Mouse (Mus musculus) cerebellum, adult 11-12 months (tissue): ENCODE data around the gene Krtap14.

Source experiments
- DNase-seq: peaks from one replicate; pipeline ENCODE4 v3.0.0; 2022

The Krtap14 gene

DNA sequence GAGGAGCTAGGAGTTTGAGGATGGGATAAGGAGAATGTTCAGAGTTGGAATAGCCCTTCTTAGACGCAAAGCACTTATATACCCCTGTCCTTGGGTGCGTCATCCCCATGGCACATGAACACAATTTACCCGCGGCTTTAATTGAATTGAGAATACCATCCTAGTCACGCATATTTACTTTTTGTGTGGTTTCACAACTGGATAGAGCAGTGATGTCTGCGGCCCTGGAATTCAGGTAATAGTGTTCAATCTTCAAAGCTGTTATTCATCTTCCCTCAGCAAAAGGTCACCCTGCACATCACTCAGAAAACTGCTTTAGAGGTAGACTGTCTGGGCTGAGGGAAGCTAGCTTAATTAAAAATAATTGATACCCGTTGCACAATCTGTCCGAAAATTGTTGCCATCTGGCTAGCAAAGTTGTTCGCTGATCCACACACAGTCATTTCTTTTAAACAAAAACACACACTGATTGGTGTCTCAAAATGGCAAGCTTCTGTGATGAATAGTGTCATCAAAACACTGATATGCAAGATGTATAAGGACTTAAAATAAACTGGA is at the start of gene Krtap14:
TSS of gene Krtap14 (minus strand) at position 51 of the 558 bp plus-strand sequence.
- no peak for DNase-seq

DNA sequence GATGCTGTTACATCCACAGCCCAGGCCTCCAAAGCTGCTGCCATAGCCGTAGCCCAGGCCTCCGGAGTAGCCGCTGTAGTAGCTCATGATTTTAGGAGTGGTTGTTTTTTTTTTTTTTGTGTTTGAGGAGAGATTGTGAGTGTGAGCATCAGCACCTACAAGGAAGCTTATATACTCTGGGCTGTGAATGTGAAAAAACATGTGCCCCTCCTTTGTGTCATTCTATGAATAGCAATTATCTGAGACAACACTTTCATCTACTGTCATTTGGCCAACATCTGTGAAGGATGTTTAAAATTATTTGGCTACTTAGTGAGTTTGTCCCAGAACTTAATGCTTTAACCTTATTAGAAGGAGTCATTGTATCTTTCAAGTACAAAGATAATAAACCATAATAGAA is 48.2 kb upstream of the Krtap14 start, which contains the start of gene Krtap19-2:
TSS of gene Krtap19-2 (minus strand) at position 101 of the 400 bp plus-strand sequence.
- DNase-seq, result no peak

DNA sequence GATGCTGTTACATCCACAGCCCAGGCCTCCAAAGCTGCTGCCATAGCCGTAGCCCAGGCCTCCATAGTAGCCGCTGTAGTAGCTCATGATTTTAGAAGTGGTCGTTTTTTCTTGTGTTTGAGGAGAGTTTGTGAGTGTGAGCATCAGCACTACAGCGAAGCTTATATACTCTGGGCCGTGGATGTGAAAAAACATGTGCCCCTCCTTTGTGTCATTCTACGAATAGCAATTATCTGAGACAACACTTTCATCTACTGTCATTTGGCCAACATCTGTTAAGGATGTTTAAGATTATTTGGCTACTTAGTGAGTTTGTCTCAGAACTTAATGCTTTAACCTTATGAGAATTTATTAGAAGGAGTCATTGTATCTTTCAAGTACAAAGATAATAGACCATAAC is 43.4 kb upstream of the Krtap14 start, which contains the start of gene Krtap19-1:
TSS of gene Krtap19-1 (minus strand) at position 101 of the 400 bp plus-strand sequence.
- no peak for DNase-seq

DNA sequence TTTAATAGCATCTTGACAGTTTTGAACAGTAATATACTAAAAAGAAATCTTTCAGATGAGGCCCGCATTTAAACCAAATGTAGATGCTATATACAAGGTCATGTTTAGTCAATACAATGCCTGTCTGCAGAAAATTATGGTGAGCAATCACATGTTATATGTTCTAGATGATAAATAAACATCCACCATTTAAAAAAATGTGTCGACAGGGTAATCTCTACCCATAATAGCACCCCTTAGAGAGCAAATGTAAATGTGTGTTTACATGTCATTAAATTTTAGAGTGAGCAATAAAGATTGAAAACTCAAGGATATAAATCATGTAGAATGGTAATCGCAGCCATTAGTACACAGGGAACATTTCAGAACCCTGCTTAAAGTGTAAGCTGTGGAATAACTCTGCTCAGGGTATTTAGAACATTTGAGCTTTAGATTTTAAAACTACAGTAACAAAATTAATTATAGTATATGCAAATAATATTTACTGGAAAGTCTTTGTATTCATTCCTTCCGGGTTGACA is 39.0 kb upstream of the Krtap14 start:
- DNase-seq, result no peak

DNA sequence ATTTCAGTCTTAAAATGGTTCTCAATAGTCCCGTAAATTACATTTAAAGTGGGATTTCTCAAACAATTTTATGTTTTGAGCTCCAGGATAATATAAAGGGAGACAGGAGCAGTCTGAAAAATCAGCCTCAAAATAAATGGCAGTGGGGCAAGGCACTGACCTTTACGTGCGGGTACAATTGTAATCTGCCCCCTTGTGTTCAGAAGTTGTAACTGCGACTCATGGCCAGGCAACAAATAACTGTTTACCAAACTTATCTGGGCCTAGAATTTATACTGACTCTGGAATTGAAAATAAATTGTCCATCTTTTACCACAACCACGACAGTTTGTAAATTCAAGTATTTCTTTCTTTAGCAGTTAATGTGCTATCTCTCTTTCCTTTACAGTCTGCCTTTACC is 25.5 kb upstream of the Krtap14 start:
- DNase-seq, result no peak

DNA sequence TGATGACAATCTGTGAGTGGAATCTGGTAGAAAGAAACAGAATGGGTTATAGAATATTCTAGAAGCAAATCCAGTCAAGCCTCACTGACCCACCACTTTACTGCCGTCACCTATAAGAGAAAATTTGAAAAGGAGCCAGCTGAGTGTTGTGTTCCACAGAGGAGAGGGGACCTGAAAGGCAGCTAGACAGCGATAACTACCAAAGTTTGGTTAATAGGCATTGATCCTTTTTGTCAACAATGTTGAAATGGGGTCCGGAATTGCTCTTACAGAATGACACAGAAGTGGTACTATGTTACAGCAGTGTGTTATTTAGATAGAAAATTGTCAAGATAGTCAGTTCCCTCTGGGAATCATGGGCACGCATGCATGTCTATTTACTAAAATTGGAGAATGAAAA is 22.6 kb upstream of the Krtap14 start:
- DNase-seq, result no peak

DNA sequence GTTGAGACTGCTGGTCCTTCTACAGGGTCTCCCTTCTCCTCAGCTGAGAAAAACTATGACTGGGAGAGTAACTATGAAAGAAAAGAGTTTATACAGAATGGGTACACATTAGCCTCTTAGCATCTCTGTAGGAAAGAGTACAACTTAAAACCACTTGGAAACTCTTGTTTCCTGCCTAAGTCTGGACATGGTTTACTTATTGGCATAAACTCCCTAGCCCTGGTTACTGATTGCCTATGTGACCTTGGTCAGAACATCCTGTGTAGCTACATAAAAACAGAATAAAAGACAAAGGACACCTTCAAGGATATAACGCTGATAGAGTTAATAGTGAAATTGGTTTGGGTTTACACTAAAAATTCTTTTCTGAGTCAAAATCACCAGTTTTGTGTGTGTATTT is 21.4 kb upstream of the Krtap14 start:
- no peak for DNase-seq

DNA sequence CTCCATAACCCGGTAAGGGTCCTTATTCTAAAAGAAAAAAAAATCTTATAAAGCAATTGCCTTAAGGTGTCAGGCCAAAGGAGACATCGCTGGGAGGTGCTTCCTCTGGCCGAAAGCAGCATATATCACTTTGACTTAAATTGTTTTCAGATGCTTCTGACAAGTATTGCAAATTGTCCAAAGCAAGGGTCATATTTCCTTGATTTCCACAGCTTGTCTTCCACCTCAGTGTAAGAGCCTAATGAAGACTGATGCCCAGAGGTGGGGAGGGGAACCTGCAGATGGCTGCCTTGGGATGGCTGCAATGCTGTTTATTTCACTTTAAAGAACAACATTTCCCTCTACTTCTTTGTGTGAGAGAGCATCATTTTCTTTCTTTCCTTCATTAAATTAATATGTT is 1.0 kb upstream of the Krtap14 start:
- DNase-seq, result no peak

DNA sequence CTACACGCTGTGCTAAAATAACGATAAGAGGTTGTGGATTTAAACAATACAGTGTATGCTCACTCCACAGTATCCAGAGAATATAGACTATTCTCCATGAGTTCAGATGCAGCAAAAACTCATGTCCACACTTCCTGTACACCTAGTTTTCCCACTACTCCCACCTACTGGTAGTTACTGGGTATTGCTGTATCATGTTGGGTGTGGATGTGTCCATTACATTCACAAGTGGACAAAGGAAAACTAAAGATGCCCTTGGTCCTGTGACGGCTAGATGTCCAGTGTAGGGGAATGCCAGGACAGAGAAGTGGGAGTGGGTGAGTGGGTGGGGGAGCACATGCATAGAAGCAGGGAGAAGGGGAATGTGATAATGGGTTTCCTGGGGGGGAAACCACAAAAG is 2.2 kb downstream of the Krtap14 start:
- no peak for DNase-seq

DNA sequence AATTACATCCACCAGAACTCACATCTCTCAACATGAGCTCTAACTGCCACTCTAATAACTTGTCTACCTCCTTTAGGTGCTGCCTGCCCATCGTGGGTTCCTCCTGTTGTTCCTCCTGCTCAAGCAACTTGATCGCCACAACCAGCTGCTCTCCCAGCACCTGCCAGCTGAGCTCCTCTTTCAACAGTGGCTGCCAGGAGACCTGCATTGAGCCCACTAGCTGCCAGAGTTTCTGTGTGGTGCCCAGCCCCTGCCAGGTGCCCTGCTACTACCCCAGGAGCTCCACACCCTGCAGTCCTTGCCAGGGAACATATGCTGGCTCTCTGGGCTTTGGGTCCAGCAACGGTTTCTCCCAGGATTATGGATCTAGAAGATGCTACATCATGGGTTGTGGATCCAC is 5.9 kb downstream of the Krtap14 start, which contains the start of gene Krtap15:
TSS of gene Krtap15 (plus strand) at position 150 of the 400 bp plus-strand sequence.
- DNase-seq, result no peak

DNA sequence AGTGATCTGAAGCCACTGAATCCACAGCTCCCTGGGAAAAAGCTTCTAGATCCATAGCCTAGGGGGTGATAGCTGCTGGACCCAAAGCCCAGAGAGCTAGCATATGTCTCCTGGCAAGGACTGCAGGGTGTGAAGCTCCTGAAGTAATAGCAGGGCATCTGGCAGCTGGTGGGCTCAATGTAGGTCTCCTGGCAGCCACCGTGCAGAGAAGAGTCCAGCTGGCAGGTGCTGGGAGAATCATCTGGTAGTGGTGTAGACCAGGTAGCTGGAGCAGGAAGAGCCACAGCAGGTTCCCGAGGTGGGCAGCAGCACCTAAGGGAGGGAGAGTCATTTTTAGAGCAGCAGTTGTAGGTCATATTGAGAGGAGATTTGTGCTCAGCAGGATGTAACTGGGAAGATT is 14.1 kb downstream of the Krtap14 start, which contains the start of gene Gm20741:
TSS of gene Gm20741 (minus strand) at position 394 of the 400 bp plus-strand sequence.
- DNase-seq, result peak; percentile 77

DNA sequence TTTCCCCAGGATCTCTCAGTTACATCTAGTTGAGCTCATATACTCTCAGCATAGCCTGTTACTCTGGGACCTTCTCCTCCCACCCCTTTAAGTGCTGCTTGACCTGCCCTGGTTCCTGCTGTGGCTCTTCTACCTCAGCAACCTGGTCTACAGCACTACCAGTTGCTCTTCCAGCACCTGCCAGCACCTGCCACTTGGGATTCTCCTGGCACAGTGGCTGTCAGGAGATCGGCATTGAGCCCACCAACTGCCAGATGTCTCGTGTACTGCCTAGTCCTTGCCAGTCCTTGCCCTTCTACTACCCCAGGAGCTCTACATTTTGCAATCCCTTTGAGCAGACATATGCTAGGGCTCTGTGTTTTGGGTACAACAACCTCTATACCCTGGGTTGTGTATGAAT is 39.2 kb downstream of the Krtap14 start:
- no peak for DNase-seq

DNA sequence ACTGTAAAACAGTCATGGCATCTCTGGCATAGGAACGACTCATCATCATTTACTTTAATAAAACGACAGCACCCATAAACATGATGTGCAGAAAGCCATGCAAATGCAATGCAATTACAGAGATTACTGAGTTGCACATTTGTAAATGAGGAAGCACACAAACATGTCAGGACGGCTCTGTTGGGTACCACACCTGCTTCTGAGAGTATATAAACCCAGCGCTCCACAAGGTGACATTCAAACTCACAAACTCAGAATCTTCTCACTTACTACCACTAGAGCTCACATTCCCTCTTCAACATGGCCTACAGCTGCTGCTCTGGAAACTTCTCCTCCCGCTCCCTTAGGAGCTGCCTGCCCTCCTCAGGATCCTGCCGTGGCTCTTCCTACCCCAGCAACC is 48.3 kb downstream of the Krtap14 start, which contains the start of gene Gm5965:
TSS of gene Gm5965 (plus strand) at position 301 of the 400 bp plus-strand sequence.
- no peak for DNase-seq

DNA sequence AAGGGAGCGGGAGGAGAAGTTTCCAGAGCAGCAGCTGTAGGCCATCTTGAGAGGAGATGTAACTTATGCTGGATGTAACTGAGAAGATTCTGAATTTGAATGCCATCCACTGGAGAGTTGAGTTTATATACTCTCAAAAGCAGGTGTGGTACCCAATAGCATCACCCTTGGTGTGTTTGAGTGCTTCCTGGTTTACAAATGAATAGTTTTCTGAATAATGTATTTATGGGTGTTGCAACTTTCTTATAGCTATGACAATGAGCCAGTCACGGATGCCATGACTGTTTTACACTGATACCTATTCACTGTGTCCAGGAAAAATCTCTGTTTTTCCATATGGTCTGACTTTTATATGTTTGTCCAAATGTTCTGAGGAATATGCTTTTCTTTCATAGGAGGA is 51.8 kb downstream of the Krtap14 start, which contains the start of gene 2310057N15Rik:
TSS of gene 2310057N15Rik (minus strand) at position 101 of the 400 bp plus-strand sequence.
- DNase-seq, result no peak
